Mouse (Mus musculus) cortical plate, adult 2 months (tissue): ENCODE data around the gene Fam227a. TPM values are rescaled to one million over a fixed set of nuclear protein-coding genes. Genes with fewer than 3 reads are reported as not detected.

Experiments
- H3K27ac ChIP-seq: fragments of 200-500 bp; 2 replicates; pipeline ENCODE4 v1.5.1; 2012; ENCODE audit warnings: low read length, control low read depth, inconsistent platforms; ENCODE audit not compliant: insufficient read depth
- H3K4me1 ChIP-seq: fragments of 200-500 bp; 2 replicates; pipeline ENCODE4 v1.6.1; 2011; ENCODE audit warnings: low read length; ENCODE audit not compliant: control insufficient read depth, insufficient read depth
- H3K4me3 ChIP-seq: fragments of 200-500 bp; 2 replicates; pipeline ENCODE4 v1.5.1; 2011; ENCODE audit warnings: mild to moderate bottlenecking, low read length, control low read depth; ENCODE audit not compliant: insufficient read depth
- CTCF ChIP-seq: fragments of 200-500 bp; IDR thresholded peaks from 2 replicates; pipeline ENCODE4 v1.5.1; 2011; ENCODE audit warnings: mild to moderate bottlenecking, control low read depth, low read length; ENCODE audit not compliant: insufficient read depth; ENCODE audit errors: extremely low read depth
- POLR2A ChIP-seq: fragments of 200-500 bp; IDR thresholded peaks from 2 replicates; pipeline ENCODE4 v1.6.1; 2011; ENCODE audit warnings: mild to moderate bottlenecking, low read length, control low read depth; ENCODE audit not compliant: insufficient read depth; ENCODE audit errors: extremely low read depth
- polyA plus RNA-seq: library from polyadenylated mRNA; depleted of rRNA; stranded (reverse); fragments of >200 nt; gene quantifications from 2 replicates; pipeline ENCODE4 v1.2.3, GENCODE M21; 2012

Gene Fam227a
- polyA plus RNA-seq, 1 experiment, result 12.6 TPM

GRCm38 (mm10) chr15:79618456-79618855, 40.3 kb downstream of the Fam227a start:
- Histone ChIP-seq H3K4me3 (no peak overlapping the region), H3K27ac (no peak overlapping the region), H3K4me1 (no peaks in the 10 kb centered on the region)
- TF ChIP-seq CTCF, result no peak
- TF ChIP-seq POLR2A, result no peak

GRCm38 (mm10) chr15:79617135-79617534, 41.6 kb downstream of the Fam227a start:
- TF ChIP-seq CTCF (no peak), POLR2A (no peak)
- Histone ChIP-seq H3K4me1 (no peaks in the 10 kb centered on the region), H3K27ac (no peak overlapping the region), H3K4me3 (no peak overlapping the region)

DNA sequence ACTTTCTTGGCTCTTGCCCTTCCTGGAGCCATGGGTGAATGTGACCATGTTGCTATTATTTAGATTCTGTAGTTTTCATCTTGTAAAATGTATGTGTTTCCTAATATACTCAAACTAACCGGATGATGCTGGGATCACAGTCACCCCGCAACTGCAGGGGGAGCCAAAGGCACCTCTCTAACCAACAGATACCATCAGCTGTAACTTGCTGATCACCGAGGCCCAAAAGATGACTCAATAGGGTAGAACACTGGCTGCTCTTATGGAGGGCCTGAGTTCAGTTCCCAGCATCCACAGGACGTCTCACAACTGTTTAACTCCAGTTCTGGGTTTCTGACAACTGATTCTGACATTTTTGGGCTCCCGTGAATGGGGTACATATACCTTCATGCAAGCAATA, 42.0 kb downstream of the Fam227a start:
- no peaks in the 10 kb centered on the region for H3K4me1 ChIP-seq
- H3K4me3 ChIP-seq, result no peak overlapping the region
- TF ChIP-seq CTCF (no peak), POLR2A (no peak)
- H3K27ac ChIP-seq, result no peak overlapping the region

DNA sequence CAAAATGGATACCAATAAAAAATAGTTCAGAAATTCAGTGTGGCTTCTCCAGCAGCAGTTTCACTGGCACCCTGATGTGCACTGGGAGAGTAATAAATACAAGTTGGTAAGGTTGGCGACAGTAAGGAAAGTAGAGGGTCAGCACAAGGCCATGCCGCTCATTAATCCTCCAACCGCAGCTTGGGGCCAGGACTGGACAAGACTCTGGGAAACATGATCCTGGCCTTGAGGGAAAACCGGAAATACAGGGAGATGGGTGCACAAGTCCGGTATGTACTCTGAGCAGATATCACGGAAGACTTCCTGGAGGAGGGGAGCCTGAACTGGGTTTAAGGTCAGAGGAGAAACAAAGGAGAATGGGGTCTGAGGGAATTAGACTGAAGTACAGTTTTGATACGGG, 43.3 kb downstream of the Fam227a start:
- Histone ChIP-seq H3K4me3 (no peak overlapping the region), H3K4me1 (no peaks in the 10 kb centered on the region), H3K27ac (no peak overlapping the region)
- TF ChIP-seq POLR2A (no peak), CTCF (no peak)

DNA sequence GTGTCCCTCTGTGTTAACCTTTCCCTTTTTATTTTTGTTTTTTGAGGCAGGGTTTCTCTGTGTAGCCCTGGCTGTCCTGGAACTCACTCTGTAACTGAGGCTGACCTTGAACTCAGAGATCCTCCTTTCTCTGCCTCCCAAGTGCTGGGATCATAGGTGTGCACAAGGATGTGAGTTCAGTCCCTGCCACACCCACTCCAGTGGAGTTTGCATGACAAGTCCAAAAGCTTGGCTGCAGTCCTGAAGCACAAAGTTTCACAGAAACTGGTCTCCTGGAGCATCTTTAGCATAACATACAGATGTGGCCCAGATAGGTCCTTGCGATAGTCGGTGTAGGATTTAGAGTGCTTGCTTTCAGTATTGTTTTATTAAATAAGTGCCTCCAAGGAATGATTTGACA, 49.5 kb downstream of the Fam227a start:
- no peak overlapping the region for H3K27ac ChIP-seq
- no peak overlapping the region for H3K4me3 ChIP-seq
- TF ChIP-seq POLR2A (no peak), CTCF (no peak)
- H3K4me1 ChIP-seq, result no peaks in the 10 kb centered on the region

DNA sequence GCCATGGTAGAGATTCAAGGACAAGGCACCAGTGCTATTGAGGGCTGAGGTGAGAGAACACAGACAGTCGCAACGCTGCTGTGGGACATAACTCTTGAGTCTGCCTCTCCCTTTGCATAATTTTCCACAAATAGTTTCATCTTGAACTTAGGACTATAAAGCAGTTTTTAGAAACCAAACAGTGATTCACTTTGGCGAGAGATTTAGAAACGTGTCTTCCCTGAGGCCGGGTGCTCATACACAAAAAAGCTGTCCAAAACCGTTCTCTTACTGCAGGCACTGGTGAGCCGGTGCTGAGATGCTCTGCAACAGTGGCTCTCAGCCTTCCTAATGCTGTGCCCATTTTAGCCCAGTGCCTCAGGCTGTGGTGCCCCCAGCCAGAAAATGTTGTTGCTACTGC, 50.5 kb downstream of the Fam227a start:
- H3K27ac ChIP-seq, result no peak overlapping the region
- no peak for TF ChIP-seq CTCF
- TF ChIP-seq POLR2A, result no peak
- no peak overlapping the region for H3K4me3 ChIP-seq
- no peaks in the 10 kb centered on the region for H3K4me1 ChIP-seq

DNA sequence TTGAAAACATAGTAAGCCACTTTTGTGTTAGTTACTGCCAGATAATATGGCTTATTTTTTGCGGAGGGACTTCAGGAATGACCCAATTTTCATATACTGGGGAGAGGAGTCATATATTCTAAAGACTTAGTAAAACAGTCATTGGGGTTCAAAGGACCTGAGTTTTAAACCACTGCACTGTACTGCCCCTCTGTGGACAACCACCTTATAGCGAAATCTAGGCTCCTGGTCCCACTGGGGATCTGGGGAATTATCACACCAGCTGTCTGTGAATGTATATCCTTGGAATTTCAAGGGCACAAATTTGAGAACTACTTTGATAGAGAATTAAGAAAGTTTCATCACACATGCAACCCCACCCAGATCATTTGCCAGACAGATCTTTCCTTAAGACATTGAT, 51.0 kb downstream of the Fam227a start:
- TF ChIP-seq POLR2A (no peak), CTCF (peak; percentile 37; the same call in 1 of the 2 replicates)
- no peak overlapping the region for H3K4me3 ChIP-seq
- no peaks in the 10 kb centered on the region for H3K4me1 ChIP-seq
- H3K27ac ChIP-seq, result no peak overlapping the region

DNA sequence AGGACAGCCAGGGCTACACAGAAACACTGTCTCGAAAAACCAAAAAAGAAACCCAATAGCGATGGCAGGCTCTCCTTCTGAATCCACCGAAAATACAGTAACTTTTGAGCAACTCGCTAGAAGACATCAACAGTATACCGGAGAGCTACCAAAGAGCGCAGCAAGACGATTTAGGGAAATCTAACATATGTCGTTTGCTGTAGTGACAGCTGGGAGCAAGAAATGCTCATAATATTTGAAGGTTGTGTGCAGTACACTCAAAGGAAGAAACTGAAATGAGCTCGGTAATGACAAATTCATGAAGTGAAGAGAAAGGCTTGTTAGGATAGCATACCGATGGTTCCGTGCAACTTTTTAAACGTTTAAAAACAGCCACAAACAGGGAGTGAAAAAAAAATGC, 52.6 kb downstream of the Fam227a start:
- TF ChIP-seq CTCF, result no peak
- TF ChIP-seq POLR2A, result no peak
- Histone ChIP-seq H3K4me3 (no peak overlapping the region), H3K27ac (no peak overlapping the region), H3K4me1 (no peaks in the 10 kb centered on the region)

DNA sequence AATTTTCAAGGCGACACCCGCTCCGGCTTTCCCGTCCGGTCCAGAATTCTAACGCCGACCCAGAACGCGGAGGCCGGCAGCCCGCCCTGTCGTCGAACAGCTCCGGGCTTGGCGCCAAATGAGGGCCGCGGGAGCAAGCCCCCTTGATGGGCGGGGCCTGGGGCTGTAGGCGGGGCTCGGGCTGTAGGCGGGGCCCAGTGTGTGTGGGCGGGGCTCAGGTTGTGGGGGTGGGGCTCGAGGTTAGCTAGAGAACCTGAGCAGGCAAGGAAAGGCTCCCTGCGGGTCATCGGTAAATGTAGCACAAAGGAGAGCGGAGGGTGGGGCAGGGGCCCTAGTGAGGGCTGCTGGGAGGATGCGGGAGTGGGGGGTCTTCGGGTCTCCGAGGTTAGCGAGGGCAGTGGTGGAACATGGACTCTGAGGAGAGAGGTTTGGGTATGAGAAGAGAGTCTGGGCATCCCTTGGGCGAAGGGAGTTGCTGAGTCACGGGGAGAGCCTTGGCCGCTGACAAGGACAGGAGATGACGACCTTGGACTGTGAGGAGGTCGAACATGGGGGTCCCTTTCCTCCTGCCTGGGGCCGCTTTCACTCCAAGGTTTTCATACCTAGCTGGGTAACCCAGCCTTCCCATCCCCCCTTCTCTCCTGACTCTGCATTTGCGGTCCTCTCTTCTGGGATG, 53.6 kb downstream of the Fam227a start, which contains the start of gene Dmc1:
TSS of gene Dmc1 (minus strand) at position 120 of the 676 bp plus-strand sequence.
- H3K27ac ChIP-seq, result no peak within 1 kb of the TSS
- H3K4me3 ChIP-seq, result no peak within 1 kb of the TSS
- no peaks in the 10 kb centered on the region; the same call in 1 of the 2 replicates for H3K4me1 ChIP-seq
- TF ChIP-seq POLR2A, result no peak
- TF ChIP-seq CTCF, result no peak

- Histone ChIP-seq H3K27ac (no peak overlapping the region), H3K4me3 (no peak overlapping the region), H3K4me1 (no peaks in the 10 kb centered on the region; the same call in 1 of the 2 replicates)
- TF ChIP-seq POLR2A, result no peak
- TF ChIP-seq CTCF, result no peak
Observed at GRCm38 (mm10) chr15:79600176-79600575, 58.6 kb downstream of the Fam227a start.
